Mouse (Mus musculus): ENCODE measurements around the gene Trmt112. TPM values are rescaled to one million over a fixed set of nuclear protein-coding genes. Genes with fewer than 3 reads are reported as not detected.

Trmt112 gene
- 141 and 145 TPM in 2 replicates for polyA plus RNA-seq (2015; fragmentation: Nextera tagmentation; extraction: Ambion mirVana)

GRCm38 (mm10) chr19:6909507-6910289 lies at the start of gene Trmt112, which contains the start of gene Prdx5:
TSS of gene Trmt112 (plus strand) at chr19:6909698.
TSS of gene Prdx5 (minus strand) at chr19:6910106.
- Histone ChIP-seq H3K9me3 (ENCODE audit: low read length) (no peaks in the 10 kb centered on the region), H3K4me2 (replicated peaks; ENCODE audit: low read depth, low read length) (peak within 1 kb of the TSS; percentile 73), H3K27ac (ENCODE audit: low read length) (peak within 1 kb of the TSS; percentile 100), H3K4me3 (ENCODE audit: low read length) (peak within 1 kb of the TSS; percentile 64), H3K27me3 (ENCODE audit: insufficient read depth, low read length) (no peaks in the 10 kb centered on the region), H3K36me3 (ENCODE audit: insufficient read depth, low read length) (peaks cover 46% of the 10 kb centered on the region), H3K4me1 (ENCODE audit: insufficient read depth, low read length) (peaks cover 29% of the 10 kb centered on the region), H3K9ac (replicated peaks; ENCODE audit: low read length) (peak within 1 kb of the TSS; percentile 86)
- under 1% methylated on average over 65 of the region's 65 CpGs for WGBS
- ATAC-seq (ENCODE audit: low FRiP score, low TSS enrichment): peak; percentile 93

GRCm38 (mm10) chr19:6859971-6860370 lies 49.5 kb upstream of the Trmt112 start:
- 85% methylated on average over 3 of the region's 3 CpGs for WGBS
- no peak overlapping the region for H3K4me2 ChIP-seq (replicated peaks; ENCODE audit: low read depth, low read length)
- H3K9me3 ChIP-seq (ENCODE audit: low read length): 0 out of 2 replicates have a peak, but pooled peaks cover 3% of the 10 kb centered on the region
- no peaks in the 10 kb centered on the region for H3K36me3 ChIP-seq (ENCODE audit: insufficient read depth, low read length)
- no peak for ATAC-seq (ENCODE audit: low FRiP score, low TSS enrichment)
- H3K27ac ChIP-seq (ENCODE audit: low read length): no peak overlapping the region
- H3K4me1 ChIP-seq (ENCODE audit: insufficient read depth, low read length): peaks cover 13% of the 10 kb centered on the region
- no peaks in the 10 kb centered on the region for H3K27me3 ChIP-seq (ENCODE audit: insufficient read depth, low read length)
- H3K9ac ChIP-seq (replicated peaks; ENCODE audit: low read length): no peak overlapping the region
- no peak overlapping the region for H3K4me3 ChIP-seq (ENCODE audit: low read length)

- Histone ChIP-seq H3K27ac (ENCODE audit: low read length) (no peak overlapping the region), H3K4me3 (ENCODE audit: low read length) (no peak overlapping the region), H3K9ac (replicated peaks; ENCODE audit: low read length) (no peak overlapping the region), H3K36me3 (ENCODE audit: insufficient read depth, low read length) (no peaks in the 10 kb centered on the region), H3K4me1 (ENCODE audit: insufficient read depth, low read length) (peaks cover 5% of the 10 kb centered on the region), H3K9me3 (ENCODE audit: low read length) (0 out of 2 replicates have a peak, but pooled peaks cover 3% of the 10 kb centered on the region), H3K27me3 (ENCODE audit: insufficient read depth, low read length) (no peaks in the 10 kb centered on the region), H3K4me2 (replicated peaks; ENCODE audit: low read depth, low read length) (no peak overlapping the region)
- 64% methylated on average over 6 of the region's 6 CpGs for WGBS
- ATAC-seq (ENCODE audit: low FRiP score, low TSS enrichment): no peak
These were observed 48.8 kb upstream of the Trmt112 start for GRCm38 (mm10) chr19:6860706-6861105.

GRCm38 (mm10) chr19:6861451-6861850 lies 48.0 kb upstream of the Trmt112 start:
- no peak overlapping the region for H3K4me3 ChIP-seq (ENCODE audit: low read length)
- WGBS: 75% methylated on average over 4 of the region's 4 CpGs
- 0 out of 2 replicates have a peak, but pooled peaks cover 3% of the 10 kb centered on the region for H3K9me3 ChIP-seq (ENCODE audit: low read length)
- H3K4me2 ChIP-seq (replicated peaks; ENCODE audit: low read depth, low read length): no peak overlapping the region
- ATAC-seq (ENCODE audit: low FRiP score, low TSS enrichment): no peak
- H3K27ac ChIP-seq (ENCODE audit: low read length): no peak overlapping the region
- H3K9ac ChIP-seq (replicated peaks; ENCODE audit: low read length): no peak overlapping the region
- H3K27me3 ChIP-seq (ENCODE audit: insufficient read depth, low read length): no peaks in the 10 kb centered on the region
- no peaks in the 10 kb centered on the region for H3K36me3 ChIP-seq (ENCODE audit: insufficient read depth, low read length)
- no peaks in the 10 kb centered on the region for H3K4me1 ChIP-seq (ENCODE audit: insufficient read depth, low read length)

GRCm38 (mm10) chr19:6869355-6869754 lies 40.1 kb upstream of the Trmt112 start:
- Histone ChIP-seq H3K9me3 (ENCODE audit: low read length) (0 out of 2 replicates have a peak, but pooled peaks cover 3% of the 10 kb centered on the region), H3K9ac (replicated peaks; ENCODE audit: low read length) (peak overlapping the region; percentile 41; the same call in 1 of the 2 replicates), H3K4me2 (replicated peaks; ENCODE audit: low read depth, low read length) (peak overlapping the region; percentile 53), H3K36me3 (ENCODE audit: insufficient read depth, low read length) (no peaks in the 10 kb centered on the region), H3K27ac (ENCODE audit: low read length) (peak overlapping the region; percentile 51), H3K4me1 (ENCODE audit: insufficient read depth, low read length) (peaks cover 10% of the 10 kb centered on the region; the same call in 1 of the 2 replicates), H3K4me3 (ENCODE audit: low read length) (peak overlapping the region; percentile 32), H3K27me3 (ENCODE audit: insufficient read depth, low read length) (no peaks in the 10 kb centered on the region)
- 0% methylated on average over 5 of the region's 5 CpGs for WGBS
- 0 out of 2 replicates have a peak, but pooled peaks have one; percentile 39 for ATAC-seq (ENCODE audit: low FRiP score, low TSS enrichment)

- Histone ChIP-seq H3K27ac (ENCODE audit: low read length) (peak overlapping the region; percentile 66), H3K9ac (replicated peaks; ENCODE audit: low read length) (no peak overlapping the region), H3K4me1 (ENCODE audit: insufficient read depth, low read length) (peaks cover 10% of the 10 kb centered on the region; the same call in 1 of the 2 replicates), H3K9me3 (ENCODE audit: low read length) (no peaks in the 10 kb centered on the region), H3K4me2 (replicated peaks; ENCODE audit: low read depth, low read length) (no peak overlapping the region), H3K4me3 (ENCODE audit: low read length) (no peak overlapping the region), H3K27me3 (ENCODE audit: insufficient read depth, low read length) (no peaks in the 10 kb centered on the region), H3K36me3 (ENCODE audit: insufficient read depth, low read length) (no peaks in the 10 kb centered on the region)
- WGBS: 55% methylated on average over 5 of the region's 5 CpGs
- ATAC-seq (ENCODE audit: low FRiP score, low TSS enrichment): peak; percentile 63
These were observed 37.8 kb upstream of the Trmt112 start for GRCm38 (mm10) chr19:6871574-6872271.

- H3K27me3 ChIP-seq (ENCODE audit: insufficient read depth, low read length): no peaks in the 10 kb centered on the region
- H3K4me1 ChIP-seq (ENCODE audit: insufficient read depth, low read length): peaks cover 10% of the 10 kb centered on the region; the same call in 1 of the 2 replicates
- no peak overlapping the region for H3K4me3 ChIP-seq (ENCODE audit: low read length)
- no peak overlapping the region for H3K9ac ChIP-seq (replicated peaks; ENCODE audit: low read length)
- no peak overlapping the region for H3K27ac ChIP-seq (ENCODE audit: low read length)
- no peaks in the 10 kb centered on the region for H3K9me3 ChIP-seq (ENCODE audit: low read length)
- H3K4me2 ChIP-seq (replicated peaks; ENCODE audit: low read depth, low read length): no peak overlapping the region
- no peak for ATAC-seq (ENCODE audit: low FRiP score, low TSS enrichment)
- 68% methylated on average over 3 of the region's 3 CpGs for WGBS
- no peaks in the 10 kb centered on the region for H3K36me3 ChIP-seq (ENCODE audit: insufficient read depth, low read length)
These were observed 36.8 kb upstream of the Trmt112 start for GRCm38 (mm10) chr19:6872701-6873100.

- Histone ChIP-seq H3K9ac (replicated peaks; ENCODE audit: low read length) (no peak overlapping the region), H3K36me3 (ENCODE audit: insufficient read depth, low read length) (no peaks in the 10 kb centered on the region), H3K9me3 (ENCODE audit: low read length) (no peaks in the 10 kb centered on the region), H3K27ac (ENCODE audit: low read length) (no peak overlapping the region), H3K4me3 (ENCODE audit: low read length) (no peak overlapping the region), H3K4me1 (ENCODE audit: insufficient read depth, low read length) (peaks cover 7% of the 10 kb centered on the region; the same call in 1 of the 2 replicates), H3K4me2 (replicated peaks; ENCODE audit: low read depth, low read length) (no peak overlapping the region), H3K27me3 (ENCODE audit: insufficient read depth, low read length) (no peaks in the 10 kb centered on the region)
- no peak for ATAC-seq (ENCODE audit: low FRiP score, low TSS enrichment)
- 90% methylated on average over 1 of the region's 1 CpGs for WGBS
These were observed 35.2 kb upstream of the Trmt112 start for GRCm38 (mm10) chr19:6874257-6874656.

- Histone ChIP-seq H3K4me2 (replicated peaks; ENCODE audit: low read depth, low read length) (no peak overlapping the region), H3K4me3 (ENCODE audit: low read length) (no peak overlapping the region), H3K9ac (replicated peaks; ENCODE audit: low read length) (no peak overlapping the region), H3K27me3 (ENCODE audit: insufficient read depth, low read length) (no peaks in the 10 kb centered on the region), H3K27ac (ENCODE audit: low read length) (no peak overlapping the region), H3K9me3 (ENCODE audit: low read length) (peaks cover 8% of the 10 kb centered on the region), H3K36me3 (ENCODE audit: insufficient read depth, low read length) (no peaks in the 10 kb centered on the region), H3K4me1 (ENCODE audit: insufficient read depth, low read length) (peaks cover 4% of the 10 kb centered on the region; the same call in 1 of the 2 replicates)
- 91% methylated on average over 6 of the region's 6 CpGs for whole genome bisulfite sequencing
- ATAC-seq (ENCODE audit: low FRiP score, low TSS enrichment): no peak
These were observed 33.7 kb upstream of the Trmt112 start for GRCm38 (mm10) chr19:6875834-6876233.

Measured in kidney, embryonic 16.5 days (tissue).